Mouse (Mus musculus) spleen, adult 2 months (tissue): ENCODE results near the gene Slc51a.
"Not testable (repeated sequence)": the region's sequence is repeated elsewhere in the genome, so short reads cannot be mapped to it uniquely, and the experiment has no call there.

Experiments used
- CTCF ChIP-seq: fragments of 200-500 bp; IDR thresholded peaks from 2 replicates; pipeline ENCODE4 v1.5.1; 2011; ENCODE audit warnings: mild to moderate bottlenecking, inconsistent platforms; ENCODE audit not compliant: insufficient read depth, insufficient read length, insufficient replicate concordance; ENCODE audit errors: extremely low read depth
- POLR2A ChIP-seq: fragments of 200-500 bp; IDR thresholded peaks from 2 replicates; pipeline ENCODE4 v1.6.1; 2011; ENCODE audit warnings: low read depth, low read length, inconsistent platforms

DNA sequence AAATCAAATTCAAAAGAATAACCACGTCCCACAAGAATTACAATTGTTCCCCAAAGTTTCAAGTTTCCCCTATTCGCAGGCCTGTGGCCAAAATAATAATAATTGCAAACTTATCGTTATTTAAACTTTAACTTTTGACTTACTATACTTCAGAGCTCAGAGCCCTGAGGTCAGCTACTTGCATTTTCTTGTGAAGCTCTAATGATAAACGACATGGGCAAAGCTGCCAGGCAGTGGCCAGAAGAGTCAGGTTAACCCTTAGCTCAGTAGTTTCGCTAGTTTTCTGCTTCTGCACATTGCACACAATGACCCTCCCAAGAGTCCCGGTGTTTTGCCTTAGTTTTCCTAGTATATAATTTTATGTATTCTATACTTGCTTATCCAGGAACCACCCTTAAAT lies 6.7 kb upstream of the Slc51a start:
- TF ChIP-seq POLR2A, CTCF: not testable (repeated sequence)
